Mouse (Mus musculus): Measurements from ENCODE around the gene Galntl6.

Galntl6 gene

GRCm38 (mm10) chr8:58313482-58313881 lies 599.0 kb downstream of the Galntl6 start:
- in situ Hi-C loops (cut with MboI; ENCODE audit: unreplicated experiment in 2 of 2) = no loop called here

GRCm38 (mm10) chr8:58291487-58291886 lies 621.0 kb downstream of the Galntl6 start:
- in situ Hi-C loops (cut with MboI; ENCODE audit: unreplicated experiment in 2 of 2) = no loop called here

GRCm38 (mm10) chr8:58290080-58290479 lies 622.4 kb downstream of the Galntl6 start:
- in situ Hi-C loops (cut with MboI; ENCODE audit: unreplicated experiment in 2 of 2) = no loop called here

- in situ Hi-C loops (cut with MboI; ENCODE audit: unreplicated experiment in 2 of 2) = no loop called here
Observed at GRCm38 (mm10) chr8:58265485-58265884, 647.0 kb downstream of the Galntl6 start.

GRCm38 (mm10) chr8:58258577-58259315 lies 653.7 kb downstream of the Galntl6 start:
- in situ Hi-C loops (cut with MboI; ENCODE audit: unreplicated experiment in 2 of 2) = no loop called here

GRCm38 (mm10) chr8:58253620-58254019 lies 658.8 kb downstream of the Galntl6 start:
- in situ Hi-C loops (cut with MboI; ENCODE audit: unreplicated experiment in 2 of 2) = no loop called here

GRCm38 (mm10) chr8:58244830-58245229 lies 667.6 kb downstream of the Galntl6 start:
- in situ Hi-C loops (cut with MboI; ENCODE audit: unreplicated experiment in 2 of 2) = no loop called here

GRCm38 (mm10) chr8:58234220-58234619 lies 678.2 kb downstream of the Galntl6 start:
- in situ Hi-C loops (cut with MboI; ENCODE audit: unreplicated experiment in 2 of 2) = no loop called here

GRCm38 (mm10) chr8:58228725-58229124 lies 683.7 kb downstream of the Galntl6 start:
- in situ Hi-C loops (cut with MboI; ENCODE audit: unreplicated experiment in 2 of 2) = no loop called here

GRCm38 (mm10) chr8:58217885-58218284 lies 694.6 kb downstream of the Galntl6 start:
- in situ Hi-C loops (cut with MboI; ENCODE audit: unreplicated experiment in 2 of 2) = no loop called here

GRCm38 (mm10) chr8:58189694-58190093 lies 722.7 kb downstream of the Galntl6 start:
- in situ Hi-C loops (cut with MboI; ENCODE audit: unreplicated experiment in 2 of 2) = no loop called here

- in situ Hi-C loops (cut with MboI; ENCODE audit: unreplicated experiment in 2 of 2) = no loop called here
Observed at GRCm38 (mm10) chr8:58146961-58147360, 765.5 kb downstream of the Galntl6 start.

GRCm38 (mm10) chr8:58086733-58087132 lies 825.7 kb downstream of the Galntl6 start:
- in situ Hi-C loops (cut with MboI; ENCODE audit: unreplicated experiment in 2 of 2) = no loop called here

- in situ Hi-C loops (cut with MboI; ENCODE audit: unreplicated experiment in 2 of 2) = no loop called here
Observed at GRCm38 (mm10) chr8:58084931-58085330, 827.5 kb downstream of the Galntl6 start.

- in situ Hi-C loops (cut with MboI; ENCODE audit: unreplicated experiment in 2 of 2) = no loop called here
Observed at GRCm38 (mm10) chr8:58081715-58082114, 830.7 kb downstream of the Galntl6 start.

- in situ Hi-C loops (cut with MboI; ENCODE audit: unreplicated experiment in 2 of 2) = no loop called here
Observed at GRCm38 (mm10) chr8:58074611-58075010, 837.8 kb downstream of the Galntl6 start.

- in situ Hi-C loops (cut with MboI; ENCODE audit: unreplicated experiment in 2 of 2) = no loop called here
Observed at GRCm38 (mm10) chr8:58073733-58074132, 838.7 kb downstream of the Galntl6 start.

- in situ Hi-C loops (cut with MboI; ENCODE audit: unreplicated experiment in 2 of 2) = no loop called here
Observed at GRCm38 (mm10) chr8:58032271-58032670, 880.2 kb downstream of the Galntl6 start.

GRCm38 (mm10) chr8:58025558-58025957 lies 886.9 kb downstream of the Galntl6 start:
- in situ Hi-C loops (cut with MboI; ENCODE audit: unreplicated experiment in 2 of 2) = no loop called here

- in situ Hi-C loops (cut with MboI; ENCODE audit: unreplicated experiment in 2 of 2) = no loop called here
Observed at GRCm38 (mm10) chr8:58025094-58025493, 887.3 kb downstream of the Galntl6 start.

GRCm38 (mm10) chr8:58023426-58024176 lies 888.8 kb downstream of the Galntl6 start:
- in situ Hi-C loops (cut with MboI; ENCODE audit: unreplicated experiment in 2 of 2) = no loop called here

Data from v-Abl transformed pro-B cells (cell line).